Mouse (Mus musculus): Measurements from ENCODE around the gene Zfp286. TPM values are rescaled to one million over a fixed set of nuclear protein-coding genes. Genes with fewer than 3 reads are reported as not detected.

Zfp286 gene
- polyA plus RNA-seq, 1 experiment, result 3.6 TPM

GRCm38 (mm10) chr11:62825222-62826105 is 36.2 kb upstream of the Zfp286 start:
- H3K36me3 ChIP-seq (ENCODE audit: control insufficient read depth, insufficient read depth, low read length, poor library complexity, severe bottlenecking), result no peaks in the 10 kb centered on the region
- no peaks in the 10 kb centered on the region for H3K9me3 ChIP-seq (replicated peaks; ENCODE audit: control insufficient read depth, insufficient read depth, low read length, poor library complexity, severe bottlenecking)
- TF ChIP-seq EP300 (IDR thresholded peaks at IDR 0.05; ENCODE audit: insufficient read depth, low read depth, low read length) (no peak), POLR2A (IDR thresholded peaks at IDR 0.05; ENCODE audit: insufficient read depth, low read length) (no peak), CTCF (IDR thresholded peaks at IDR 0.05; ENCODE audit: low read depth, low read length) (no peak)
- H3K27me3 ChIP-seq (ENCODE audit: control insufficient read depth, insufficient read depth, low read length, poor library complexity, severe bottlenecking), result no peaks in the 10 kb centered on the region
- no peak overlapping the region for H3K4me3 ChIP-seq (ENCODE audit: low read depth, low read length)
- H3K9ac ChIP-seq (ENCODE audit: low read depth, poor library complexity, severe bottlenecking), result no peak overlapping the region
- H3K4me1 ChIP-seq (ENCODE audit: control insufficient read depth, insufficient read depth, low read length), result no peaks in the 10 kb centered on the region
- H3K27ac ChIP-seq (ENCODE audit: insufficient read depth, low read length), result no peak overlapping the region

- Histone ChIP-seq H3K27ac (ENCODE audit: insufficient read depth, low read length) (no peak overlapping the region), H3K27me3 (ENCODE audit: control insufficient read depth, insufficient read depth, low read length, poor library complexity, severe bottlenecking) (no peaks in the 10 kb centered on the region), H3K9ac (ENCODE audit: low read depth, poor library complexity, severe bottlenecking) (no peak overlapping the region), H3K9me3 (replicated peaks; ENCODE audit: control insufficient read depth, insufficient read depth, low read length, poor library complexity, severe bottlenecking) (no peaks in the 10 kb centered on the region), H3K4me3 (ENCODE audit: low read depth, low read length) (no peak overlapping the region), H3K36me3 (ENCODE audit: control insufficient read depth, insufficient read depth, low read length, poor library complexity, severe bottlenecking) (no peaks in the 10 kb centered on the region), H3K4me1 (ENCODE audit: control insufficient read depth, insufficient read depth, low read length) (no peaks in the 10 kb centered on the region)
- TF ChIP-seq EP300 (IDR thresholded peaks at IDR 0.05; ENCODE audit: insufficient read depth, low read depth, low read length) (no peak), POLR2A (IDR thresholded peaks at IDR 0.05; ENCODE audit: insufficient read depth, low read length) (no peak), CTCF (IDR thresholded peaks at IDR 0.05; ENCODE audit: low read depth, low read length) (no peak)
Measured at GRCm38 (mm10) chr11:62824211-62824610, 34.9 kb upstream of the Zfp286 start.

- Histone ChIP-seq H3K36me3 (ENCODE audit: control insufficient read depth, insufficient read depth, low read length, poor library complexity, severe bottlenecking) (no peaks in the 10 kb centered on the region), H3K4me3 (ENCODE audit: low read depth, low read length) (no peak overlapping the region), H3K27me3 (ENCODE audit: control insufficient read depth, insufficient read depth, low read length, poor library complexity, severe bottlenecking) (no peaks in the 10 kb centered on the region), H3K9me3 (replicated peaks; ENCODE audit: control insufficient read depth, insufficient read depth, low read length, poor library complexity, severe bottlenecking) (no peaks in the 10 kb centered on the region), H3K27ac (ENCODE audit: insufficient read depth, low read length) (no peak overlapping the region), H3K4me1 (ENCODE audit: control insufficient read depth, insufficient read depth, low read length) (no peaks in the 10 kb centered on the region), H3K9ac (ENCODE audit: low read depth, poor library complexity, severe bottlenecking) (no peak overlapping the region)
- TF ChIP-seq POLR2A (IDR thresholded peaks at IDR 0.05; ENCODE audit: insufficient read depth, low read length) (no peak), CTCF (IDR thresholded peaks at IDR 0.05; ENCODE audit: low read depth, low read length) (no peak), EP300 (IDR thresholded peaks at IDR 0.05; ENCODE audit: insufficient read depth, low read depth, low read length) (no peak)
Measured at GRCm38 (mm10) chr11:62821893-62822292, 32.6 kb upstream of the Zfp286 start.

GRCm38 (mm10) chr11:62820661-62821437 is 31.6 kb upstream of the Zfp286 start:
- TF ChIP-seq EP300 (IDR thresholded peaks at IDR 0.05; ENCODE audit: insufficient read depth, low read depth, low read length) (no peak), POLR2A (IDR thresholded peaks at IDR 0.05; ENCODE audit: insufficient read depth, low read length) (no peak), CTCF (IDR thresholded peaks at IDR 0.05; ENCODE audit: low read depth, low read length) (no peak)
- H3K27me3 ChIP-seq (ENCODE audit: control insufficient read depth, insufficient read depth, low read length, poor library complexity, severe bottlenecking), result no peaks in the 10 kb centered on the region
- H3K36me3 ChIP-seq (ENCODE audit: control insufficient read depth, insufficient read depth, low read length, poor library complexity, severe bottlenecking), result no peaks in the 10 kb centered on the region
- H3K9ac ChIP-seq (ENCODE audit: low read depth, poor library complexity, severe bottlenecking), result peak overlapping the region; percentile 11; the same call in 1 of the 2 replicates
- H3K4me1 ChIP-seq (ENCODE audit: control insufficient read depth, insufficient read depth, low read length), result no peaks in the 10 kb centered on the region
- no peaks in the 10 kb centered on the region for H3K9me3 ChIP-seq (replicated peaks; ENCODE audit: control insufficient read depth, insufficient read depth, low read length, poor library complexity, severe bottlenecking)
- H3K27ac ChIP-seq (ENCODE audit: insufficient read depth, low read length), result no peak overlapping the region
- H3K4me3 ChIP-seq (ENCODE audit: low read depth, low read length), result peak overlapping the region; percentile 25

GRCm38 (mm10) chr11:62820059-62820541 is 30.8 kb upstream of the Zfp286 start, which contains the start of gene Trim16:
Trim16 (plus strand) TSS chr11:62820231.
- TF ChIP-seq EP300 (IDR thresholded peaks at IDR 0.05; ENCODE audit: insufficient read depth, low read depth, low read length), result no peak
- no peak for TF ChIP-seq CTCF (IDR thresholded peaks at IDR 0.05; ENCODE audit: low read depth, low read length)
- TF ChIP-seq POLR2A (IDR thresholded peaks at IDR 0.05; ENCODE audit: insufficient read depth, low read length), result no peak
- Histone ChIP-seq H3K27ac (ENCODE audit: insufficient read depth, low read length) (no peak within 1 kb of the TSS), H3K4me1 (ENCODE audit: control insufficient read depth, insufficient read depth, low read length) (no peaks in the 10 kb centered on the region), H3K9ac (ENCODE audit: low read depth, poor library complexity, severe bottlenecking) (peak within 1 kb of the TSS; percentile 11; the same call in 1 of the 2 replicates), H3K9me3 (replicated peaks; ENCODE audit: control insufficient read depth, insufficient read depth, low read length, poor library complexity, severe bottlenecking) (no peaks in the 10 kb centered on the region), H3K4me3 (ENCODE audit: low read depth, low read length) (peak within 1 kb of the TSS; percentile 25), H3K27me3 (ENCODE audit: control insufficient read depth, insufficient read depth, low read length, poor library complexity, severe bottlenecking) (no peaks in the 10 kb centered on the region), H3K36me3 (ENCODE audit: control insufficient read depth, insufficient read depth, low read length, poor library complexity, severe bottlenecking) (no peaks in the 10 kb centered on the region)
